Mouse (Mus musculus) myocyte (in vitro differentiated cells): ENCODE measurements at regions not wholly inside any gene's neighbourhood (a gene's known extent, or its start where the extent isn't known, plus 50 kb on each side); places are given as distances from the start of the nearest gene placed in this dataset.

Experiments used
- E2F4 ChIP-seq: IDR thresholded peaks from one replicate; pipeline ENCODE4 v1.6.1; 2011; ENCODE audit warnings: mild to moderate bottlenecking, control low read depth, moderate library complexity; ENCODE audit not compliant: insufficient read depth
- POLR2A ChIP-seq: IDR thresholded peaks from one replicate; pipeline ENCODE4 v1.6.1; 2011; ENCODE audit warnings: low read depth, mild to moderate bottlenecking, control low read depth, moderate library complexity; ENCODE audit not compliant: insufficient read length

DNA sequence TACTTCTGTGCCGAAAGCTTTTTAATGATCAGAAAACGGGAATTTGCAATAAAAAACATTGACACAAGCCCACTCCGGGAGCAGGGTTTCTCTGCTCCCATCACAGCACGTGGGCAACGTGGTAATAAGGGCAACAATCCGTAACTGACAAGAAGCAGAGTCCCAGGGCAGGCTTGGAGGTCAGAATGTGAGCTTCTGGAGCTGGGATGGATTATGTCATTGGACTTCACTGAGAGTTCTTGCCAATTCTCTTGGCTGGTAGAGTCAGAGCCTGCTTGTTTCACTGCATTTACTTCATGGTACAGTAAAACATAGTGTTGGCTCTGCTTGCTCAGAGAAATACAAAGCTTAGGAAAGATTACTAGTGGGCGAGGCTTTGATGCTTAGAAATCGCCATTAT, 252.7 kb downstream of the Lmo4 start:
- no peak for TF ChIP-seq POLR2A
- no peak for TF ChIP-seq E2F4
